Mouse (Mus musculus): ENCODE measurements around the gene Diaph3. TPM values are rescaled to one million over a fixed set of nuclear protein-coding genes. Genes with fewer than 3 reads are reported as not detected.

Gene Diaph3
- polyA plus RNA-seq, 1 experiment from 2014 or later, result 25.9 TPM

DNA sequence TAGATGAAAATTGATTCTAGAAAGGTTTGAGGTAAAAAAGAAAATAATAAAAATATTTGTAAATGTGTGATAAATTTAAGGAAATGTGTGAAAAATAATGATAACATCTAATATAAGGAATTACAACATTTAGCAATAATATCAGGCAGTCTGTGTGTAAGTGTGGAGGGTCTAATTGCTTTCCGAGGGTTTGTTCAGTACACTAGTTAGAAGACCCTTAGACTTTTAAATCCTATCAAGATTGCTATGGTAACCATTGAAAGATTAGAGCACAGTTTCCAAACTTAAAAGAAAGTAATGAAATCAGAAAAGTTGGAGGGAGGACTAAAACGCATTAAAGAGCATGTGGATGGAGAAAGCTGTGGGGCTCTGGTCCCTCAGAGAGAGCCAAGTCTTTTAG, 506.0 kb downstream of the Diaph3 start:
- no peak for TF ChIP-seq CTCF (IDR thresholded peaks at IDR 0.05; ENCODE audit: low read depth)
- 77% methylated on average over 2 of the region's 2 CpGs for WGBS
- no peak overlapping the region for H3K4me3 ChIP-seq (ENCODE audit: low read depth, low read length)
- no peak for ATAC-seq (ENCODE audit: insufficient read depth)
- H3K9ac ChIP-seq, result no peak overlapping the region
- no peaks in the 10 kb centered on the region for H3K9me3 ChIP-seq (ENCODE audit: low read depth, low read length)
- no peak for DNase-seq
- H3K27ac ChIP-seq (ENCODE audit: low read depth), result no peak overlapping the region
- no peaks in the 10 kb centered on the region for H3K4me1 ChIP-seq (ENCODE audit: insufficient read depth)
- H3K27me3 ChIP-seq (ENCODE audit: insufficient read depth, low read length), result no peaks in the 10 kb centered on the region
- no peak overlapping the region for H3K4me2 ChIP-seq
- no peaks in the 10 kb centered on the region for H3K36me3 ChIP-seq (ENCODE audit: insufficient read depth)

DNA sequence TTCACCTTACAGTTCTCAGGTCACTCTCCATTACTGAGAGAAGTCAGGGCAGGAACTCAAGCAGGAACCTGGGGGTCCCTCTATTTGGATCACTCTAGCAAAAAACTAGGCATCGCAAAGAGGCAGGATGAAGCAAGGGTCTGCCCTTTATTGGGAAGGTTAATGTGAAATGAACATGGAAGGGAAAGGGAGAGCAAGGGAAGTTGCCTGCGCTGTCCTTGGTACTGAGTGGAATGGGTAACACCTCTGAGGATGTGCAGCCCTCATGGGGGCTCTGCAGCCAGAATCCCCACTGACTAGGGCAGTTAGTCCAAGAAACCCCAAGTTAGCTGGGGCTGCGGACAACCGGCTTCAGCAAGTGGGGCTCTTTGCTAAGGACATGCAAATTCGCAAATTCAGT, 507.2 kb downstream of the Diaph3 start:
- no peak overlapping the region for H3K27ac ChIP-seq (ENCODE audit: low read depth)
- H3K4me3 ChIP-seq (ENCODE audit: low read depth, low read length), result no peak overlapping the region
- no peak overlapping the region for H3K4me2 ChIP-seq
- WGBS, result 57% methylated on average over 5 of the region's 5 CpGs
- H3K27me3 ChIP-seq (ENCODE audit: insufficient read depth, low read length), result no peaks in the 10 kb centered on the region
- no peak for TF ChIP-seq CTCF (IDR thresholded peaks at IDR 0.05; ENCODE audit: low read depth)
- no peaks in the 10 kb centered on the region for H3K9me3 ChIP-seq (ENCODE audit: low read depth, low read length)
- DNase-seq (peak; percentile 64), ATAC-seq (ENCODE audit: insufficient read depth) (no peak)
- no peaks in the 10 kb centered on the region for H3K4me1 ChIP-seq (ENCODE audit: insufficient read depth)
- H3K36me3 ChIP-seq (ENCODE audit: insufficient read depth), result no peaks in the 10 kb centered on the region
- no peak overlapping the region for H3K9ac ChIP-seq

DNA sequence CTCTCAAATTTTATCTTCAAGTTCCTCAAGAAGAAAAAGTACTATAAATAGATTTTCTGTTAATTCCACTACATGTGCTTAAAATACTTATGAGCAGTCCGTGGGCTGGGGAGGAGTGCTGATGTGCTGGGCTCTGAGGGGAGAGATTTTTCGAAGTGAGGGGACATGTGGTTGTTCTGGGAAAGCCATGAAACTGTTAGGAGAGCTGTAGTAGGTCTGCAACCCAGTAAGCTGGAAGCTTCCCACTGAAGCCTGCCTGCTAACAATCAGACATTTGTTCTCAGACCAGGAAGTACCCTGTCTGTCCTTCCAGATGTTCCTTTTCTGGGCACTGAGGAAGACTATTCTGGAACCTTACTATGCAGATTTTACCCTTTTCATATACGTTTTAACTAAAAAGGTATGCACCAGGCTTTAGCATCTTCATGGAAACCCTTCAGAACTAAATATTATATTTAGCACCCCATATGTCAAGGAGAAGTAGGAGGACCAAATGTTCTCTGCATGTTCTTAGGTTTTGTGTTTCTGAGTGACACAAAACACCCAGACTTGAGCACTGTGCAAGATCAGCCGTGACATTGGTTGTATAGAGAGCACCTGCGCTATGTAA, 516.1 kb downstream of the Diaph3 start:
- Histone ChIP-seq H3K4me2 (no peak overlapping the region), H3K4me3 (ENCODE audit: low read depth, low read length) (no peak overlapping the region), H3K27ac (ENCODE audit: low read depth) (no peak overlapping the region), H3K27me3 (ENCODE audit: insufficient read depth, low read length) (no peaks in the 10 kb centered on the region), H3K9ac (no peak overlapping the region), H3K4me1 (ENCODE audit: insufficient read depth) (no peaks in the 10 kb centered on the region), H3K9me3 (ENCODE audit: low read depth, low read length) (no peaks in the 10 kb centered on the region), H3K36me3 (ENCODE audit: insufficient read depth) (no peaks in the 10 kb centered on the region)
- DNase-seq, result no peak
- 88% methylated on average over 5 of the region's 5 CpGs for WGBS
- no peak for TF ChIP-seq CTCF (IDR thresholded peaks at IDR 0.05; ENCODE audit: low read depth)
- no peak for ATAC-seq (ENCODE audit: insufficient read depth)

DNA sequence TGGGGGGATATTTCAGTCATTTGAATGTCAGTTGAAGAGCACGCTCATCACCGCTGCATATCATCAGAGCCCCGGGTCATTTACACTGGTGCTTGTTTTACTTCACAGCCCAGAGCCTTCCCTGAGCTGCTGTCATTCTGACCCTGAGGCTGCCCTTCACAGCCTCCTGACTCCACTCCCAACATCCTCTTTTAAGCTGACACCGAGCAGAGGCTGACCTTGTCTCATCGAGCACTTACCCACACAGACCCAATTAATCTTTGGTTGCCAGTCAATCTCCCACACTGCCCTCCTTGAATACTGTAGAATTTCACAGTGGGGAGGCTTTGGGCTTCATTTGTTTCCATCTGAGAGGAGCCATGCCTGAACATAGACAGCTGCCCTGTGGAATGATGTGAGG, 521.4 kb downstream of the Diaph3 start:
- Histone ChIP-seq H3K4me1 (ENCODE audit: insufficient read depth) (no peaks in the 10 kb centered on the region), H3K36me3 (ENCODE audit: insufficient read depth) (no peaks in the 10 kb centered on the region), H3K9ac (no peak overlapping the region), H3K9me3 (ENCODE audit: low read depth, low read length) (no peaks in the 10 kb centered on the region), H3K4me3 (ENCODE audit: low read depth, low read length) (no peak overlapping the region), H3K27me3 (ENCODE audit: insufficient read depth, low read length) (no peaks in the 10 kb centered on the region), H3K4me2 (no peak overlapping the region), H3K27ac (ENCODE audit: low read depth) (no peak overlapping the region)
- WGBS, result 47% methylated on average over 5 of the region's 5 CpGs
- no peak for TF ChIP-seq CTCF (IDR thresholded peaks at IDR 0.05; ENCODE audit: low read depth)
- no peak for DNase-seq
- ATAC-seq (ENCODE audit: insufficient read depth), result no peak

Small RNA genes within 50 kb of the gene (microRNA-seq; reads per million reads assigned to microRNA genes)
- not detected for gene Gm23438 (ENCODE audit: borderline number of aligned reads)

Data from lung, embryonic 14.5 days (tissue).